Mouse (Mus musculus) megakaryocyte, embryonic 14.5 days (primary cell): Measurements from ENCODE around the gene Ston1.

ENCODE experiments used
- FLI1 ChIP-seq: IDR thresholded peaks from 2 replicates; pipeline ENCODE4 v1.6.1; 2012; ENCODE audit warnings: low read length, inconsistent platforms, mixed read lengths
- GATA1 ChIP-seq: IDR thresholded peaks from 3 replicates; pipeline ENCODE4 v1.6.1; 2012; ENCODE audit warnings: mixed read lengths, low read length, inconsistent platforms, borderline replicate concordance

DNA sequence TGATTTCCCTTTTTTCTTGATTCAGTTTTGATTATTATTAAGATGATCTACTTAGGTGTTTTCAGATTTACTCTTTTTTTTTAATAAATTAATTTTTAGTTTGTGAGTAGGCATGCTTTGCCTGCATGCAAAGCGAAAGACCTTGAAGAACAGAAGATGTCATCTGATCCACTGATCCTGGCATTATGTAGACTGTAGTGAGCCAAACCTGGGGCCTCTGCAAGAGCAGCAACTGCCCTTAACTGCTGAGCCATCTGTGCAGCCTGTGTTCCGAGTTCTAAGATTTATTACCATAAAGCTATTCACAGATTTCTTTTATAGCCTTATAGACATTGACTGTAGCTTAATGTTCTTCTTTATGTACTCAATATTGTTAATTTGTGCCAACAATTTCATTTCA is 8.6 kb downstream of the Ston1 start:
- no peak for TF ChIP-seq GATA1
- TF ChIP-seq FLI1 = no peak
